Mouse (Mus musculus) kidney, embryonic 14.5 days (tissue): ENCODE measurements around the gene Kynu. TPM values are rescaled to one million over a fixed set of nuclear protein-coding genes. Genes with fewer than 3 reads are reported as not detected.

Experiments
- ATAC-seq: fragments of 200-750 bp; cut with Nextera tagmentation; 2 replicates; pipeline ENCODE4 v1.8.0; 2017; ENCODE audit warnings: moderate number of reproducible peaks, mild to moderate bottlenecking, moderate TSS enrichment, moderate library complexity; ENCODE audit not compliant: low FRiP score, low TSS enrichment
- H3K27ac ChIP-seq: fragments of 300-500 bp; sonication (generic); 2 replicates; pipeline ENCODE4 v1.5.1; 2014; ENCODE audit warnings: low read depth, mild to moderate bottlenecking, low read length, moderate library complexity, mixed read lengths
- H3K27me3 ChIP-seq: fragments of 300-500 bp; sonication (generic); 2 replicates; pipeline ENCODE4 v1.6.1; 2014; ENCODE audit warnings: mild to moderate bottlenecking, low read length; ENCODE audit not compliant: control insufficient read depth, insufficient read depth
- H3K36me3 ChIP-seq: fragments of 300-500 bp; sonication (generic); 2 replicates; pipeline ENCODE4 v1.6.1; 2014; ENCODE audit warnings: low read length, mixed read lengths; ENCODE audit not compliant: control insufficient read depth, insufficient read depth
- H3K4me1 ChIP-seq: fragments of 300-500 bp; sonication (generic); 2 replicates; pipeline ENCODE4 v1.6.1; 2014; ENCODE audit warnings: low read length, mixed read lengths; ENCODE audit not compliant: control insufficient read depth, insufficient read depth
- H3K4me2 ChIP-seq: fragments of 300-500 bp; sonication (generic); replicated peaks from 2 replicates; pipeline ENCODE4 v1.6.1; 2014; ENCODE audit warnings: low read depth, mild to moderate bottlenecking, low read length
- H3K4me3 ChIP-seq: fragments of 300-500 bp; sonication (generic); 2 replicates; pipeline ENCODE4 v1.5.1; 2014; ENCODE audit warnings: mild to moderate bottlenecking, low read length
- H3K9ac ChIP-seq: fragments of 300-500 bp; sonication (generic); 2 replicates; pipeline ENCODE4 v1.6.1; 2014; ENCODE audit warnings: low read depth, mild to moderate bottlenecking, low read length, moderate library complexity
- H3K9me3 ChIP-seq: fragments of 300-500 bp; sonication (generic); 2 replicates; pipeline ENCODE4 v1.6.1; 2016; ENCODE audit warnings: low read length; ENCODE audit not compliant: control insufficient read depth
- WGBS: fragments of 180-500 bp; shearing (Covaris S2); extraction: QIAGEN DNeasy Blood & Tissue Kit; methylation state at CpG from one replicate; pipeline ENCODE4 v1.1.7; 2014; 5-methylcytosine and 5-hydroxymethylcytosine counted together
- polyA plus RNA-seq: library from polyadenylated mRNA; unstranded; fragments of >200 nt; fragmentation: Nextera tagmentation; extraction: Ambion mirVana; gene quantifications from 2 replicates; pipeline ENCODE4 v1.2.1, GENCODE M21; 2014

The Kynu gene
- polyA plus RNA-seq, 1 experiment from 2014 or later = 3.5 TPM

GRCm38 (mm10) chr2:43556985-43557384 lies 1.9 kb downstream of the Kynu start:
- no peak for ATAC-seq
- H3K9me3 ChIP-seq = no peaks in the 10 kb centered on the region
- no peaks in the 10 kb centered on the region for H3K27me3 ChIP-seq
- WGBS = 92% methylated on average over 3 of the region's 3 CpGs
- H3K36me3 ChIP-seq = no peaks in the 10 kb centered on the region
- H3K27ac ChIP-seq = no peak overlapping the region
- H3K9ac ChIP-seq = no peak overlapping the region
- H3K4me1 ChIP-seq = no peaks in the 10 kb centered on the region
- no peak overlapping the region for H3K4me2 ChIP-seq
- no peak overlapping the region for H3K4me3 ChIP-seq

- no peaks in the 10 kb centered on the region for H3K9me3 ChIP-seq
- no peak for ATAC-seq
- no peaks in the 10 kb centered on the region for H3K27me3 ChIP-seq
- no peak overlapping the region for H3K27ac ChIP-seq
- 89% methylated on average over 3 of the region's 3 CpGs for WGBS
- no peak overlapping the region for H3K4me2 ChIP-seq
- no peaks in the 10 kb centered on the region for H3K4me1 ChIP-seq
- no peak overlapping the region for H3K4me3 ChIP-seq
- no peaks in the 10 kb centered on the region for H3K36me3 ChIP-seq
- no peak overlapping the region for H3K9ac ChIP-seq
Observed at GRCm38 (mm10) chr2:43561209-43561608, 6.1 kb downstream of the Kynu start.

GRCm38 (mm10) chr2:43562779-43563178 lies 7.7 kb downstream of the Kynu start:
- Histone ChIP-seq H3K9ac (no peak overlapping the region), H3K4me2 (no peak overlapping the region), H3K4me3 (no peak overlapping the region), H3K27me3 (no peaks in the 10 kb centered on the region), H3K36me3 (no peaks in the 10 kb centered on the region), H3K9me3 (no peaks in the 10 kb centered on the region), H3K27ac (no peak overlapping the region), H3K4me1 (no peaks in the 10 kb centered on the region)
- 88% methylated on average over 9 of the region's 9 CpGs for WGBS
- ATAC-seq = no peak

- no peak overlapping the region for H3K4me3 ChIP-seq
- no peak overlapping the region for H3K9ac ChIP-seq
- no peak for ATAC-seq
- H3K9me3 ChIP-seq = no peaks in the 10 kb centered on the region
- 60% methylated on average over 1 of the region's 1 CpGs for WGBS
- H3K27ac ChIP-seq = no peak overlapping the region
- no peak overlapping the region for H3K4me2 ChIP-seq
- no peaks in the 10 kb centered on the region for H3K27me3 ChIP-seq
- H3K36me3 ChIP-seq = no peaks in the 10 kb centered on the region
- H3K4me1 ChIP-seq = no peaks in the 10 kb centered on the region
Observed at GRCm38 (mm10) chr2:43568406-43568805, 13.3 kb downstream of the Kynu start.

- H3K9me3 ChIP-seq = no peaks in the 10 kb centered on the region
- H3K4me2 ChIP-seq = no peak overlapping the region
- H3K4me3 ChIP-seq = no peak overlapping the region
- no peaks in the 10 kb centered on the region for H3K36me3 ChIP-seq
- H3K27ac ChIP-seq = no peak overlapping the region
- ATAC-seq = no peak
- H3K27me3 ChIP-seq = no peaks in the 10 kb centered on the region
- 98% methylated on average over 1 of the region's 1 CpGs for WGBS
- no peak overlapping the region for H3K9ac ChIP-seq
- H3K4me1 ChIP-seq = no peaks in the 10 kb centered on the region
Observed at GRCm38 (mm10) chr2:43573526-43573925, 18.4 kb downstream of the Kynu start.

- Histone ChIP-seq H3K27ac (no peak overlapping the region), H3K27me3 (no peaks in the 10 kb centered on the region), H3K4me3 (no peak overlapping the region), H3K4me2 (no peak overlapping the region), H3K4me1 (no peaks in the 10 kb centered on the region), H3K9ac (no peak overlapping the region), H3K36me3 (no peaks in the 10 kb centered on the region), H3K9me3 (no peaks in the 10 kb centered on the region)
- no peak for ATAC-seq
- WGBS = 53% methylated on average over 8 of the region's 8 CpGs
Observed at GRCm38 (mm10) chr2:43583243-43583812, 28.2 kb downstream of the Kynu start.

- no peaks in the 10 kb centered on the region for H3K9me3 ChIP-seq
- no peak overlapping the region for H3K4me3 ChIP-seq
- H3K27me3 ChIP-seq = no peaks in the 10 kb centered on the region
- no peak overlapping the region for H3K27ac ChIP-seq
- H3K9ac ChIP-seq = no peak overlapping the region
- H3K36me3 ChIP-seq = no peaks in the 10 kb centered on the region
- WGBS = 84% methylated on average over 3 of the region's 3 CpGs
- no peak for ATAC-seq
- H3K4me1 ChIP-seq = no peaks in the 10 kb centered on the region
- H3K4me2 ChIP-seq = no peak overlapping the region
Observed at GRCm38 (mm10) chr2:43585508-43585907, 30.4 kb downstream of the Kynu start.

- Histone ChIP-seq H3K27me3 (no peaks in the 10 kb centered on the region), H3K4me1 (no peaks in the 10 kb centered on the region), H3K4me2 (no peak overlapping the region), H3K27ac (no peak overlapping the region), H3K36me3 (no peaks in the 10 kb centered on the region), H3K9ac (no peak overlapping the region), H3K4me3 (no peak overlapping the region), H3K9me3 (no peaks in the 10 kb centered on the region)
- ATAC-seq = no peak
- WGBS = 69% methylated on average over 2 of the region's 2 CpGs
Observed at GRCm38 (mm10) chr2:43587832-43588231, 32.7 kb downstream of the Kynu start.

GRCm38 (mm10) chr2:43592001-43592704 lies 37.0 kb downstream of the Kynu start:
- no peak for ATAC-seq
- H3K4me3 ChIP-seq = no peak overlapping the region
- 45% methylated on average over 1 of the region's 1 CpGs for WGBS

More at GRCm38 (mm10) chr2:43592001-43592704, 37.0 kb downstream of the Kynu start:
- Histone ChIP-seq H3K27ac (no peak overlapping the region), H3K4me1 (no peaks in the 10 kb centered on the region), H3K9me3 (no peaks in the 10 kb centered on the region), H3K27me3 (no peaks in the 10 kb centered on the region), H3K9ac (no peak overlapping the region), H3K36me3 (no peaks in the 10 kb centered on the region), H3K4me2 (no peak overlapping the region)
